Mouse (Mus musculus) frontal cortex, adult 2 months (tissue): ENCODE measurements at regions not wholly inside any gene's neighbourhood (a gene's known extent, or its start where the extent isn't known, plus 50 kb on each side); places are given as distances from the start of the nearest gene placed in this dataset.

Experiments
- DNase-seq, 2 experiments: peaks; one replicate each; pipeline ENCODE4 v3.0.0; 2022; ENCODE audit warnings: low spot score in 1 of 2; ENCODE audit errors: extremely low spot score in 1 of 2

DNA sequence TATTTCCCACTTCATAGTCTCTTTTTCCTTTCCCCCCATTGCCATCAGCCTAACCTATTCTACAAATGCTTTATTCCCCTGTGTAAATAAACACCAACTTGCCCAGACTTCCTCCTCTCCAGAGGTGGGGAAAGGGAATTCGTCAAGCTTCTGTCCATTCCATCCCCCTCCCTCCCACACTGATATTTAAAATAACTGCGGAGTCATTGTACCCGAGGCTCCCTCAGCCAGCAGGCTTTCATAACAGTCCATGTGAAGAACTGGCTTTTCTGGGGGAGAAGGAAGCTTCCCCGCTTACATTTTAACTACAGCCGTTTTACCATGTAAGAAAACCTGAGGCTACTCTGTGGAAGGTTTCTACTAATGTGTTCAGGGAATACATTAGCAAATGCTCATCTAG lies 193.1 kb upstream of the Cnksr2 start:
- peak; percentile 1 to 41 for DNase-seq

DNA sequence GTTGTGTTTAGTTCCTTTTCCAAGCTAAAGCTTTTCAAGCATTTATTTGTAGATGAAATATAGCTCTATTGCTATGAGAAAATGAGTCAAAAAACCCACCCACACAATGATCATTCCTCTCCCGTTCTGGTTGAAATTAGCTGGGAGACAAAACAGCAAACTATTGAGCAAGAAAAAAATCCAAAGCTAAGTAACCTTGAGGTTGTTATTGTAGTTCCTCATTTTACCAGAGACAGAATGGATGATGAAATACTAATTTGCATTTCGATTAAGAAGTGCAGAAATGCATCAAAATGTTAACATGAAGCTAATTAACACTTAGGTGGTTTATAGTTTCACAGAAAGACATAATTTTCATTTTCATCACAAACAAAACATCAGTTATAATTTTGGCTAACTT lies 166.1 kb upstream of the Cnksr2 start:
- DNase-seq: no peak

- DNase-seq: no peak
Measured at GRCm38 (mm10) chrX:158195536-158195935, 152.4 kb upstream of the Cnksr2 start.

DNA sequence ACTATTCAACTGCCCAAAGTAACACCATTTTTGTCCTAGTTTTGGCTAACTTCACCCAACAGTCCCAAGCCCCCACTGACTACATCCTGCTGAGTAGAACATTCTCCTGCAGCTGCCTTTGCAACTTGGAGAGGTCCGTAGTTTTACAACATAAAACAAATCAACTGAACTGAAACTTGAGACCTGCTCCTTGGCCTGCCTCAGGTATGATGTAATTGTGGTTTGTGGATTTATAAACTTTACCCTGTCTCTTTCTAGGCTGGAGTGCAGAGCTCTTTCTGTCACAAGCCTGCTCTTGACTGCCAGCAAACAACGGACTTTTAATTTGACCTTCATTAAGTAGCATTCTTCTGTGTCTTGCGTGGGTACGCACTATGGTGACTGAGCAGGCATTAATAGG lies 138.4 kb upstream of the Cnksr2 start:
- no peak for DNase-seq

DNA sequence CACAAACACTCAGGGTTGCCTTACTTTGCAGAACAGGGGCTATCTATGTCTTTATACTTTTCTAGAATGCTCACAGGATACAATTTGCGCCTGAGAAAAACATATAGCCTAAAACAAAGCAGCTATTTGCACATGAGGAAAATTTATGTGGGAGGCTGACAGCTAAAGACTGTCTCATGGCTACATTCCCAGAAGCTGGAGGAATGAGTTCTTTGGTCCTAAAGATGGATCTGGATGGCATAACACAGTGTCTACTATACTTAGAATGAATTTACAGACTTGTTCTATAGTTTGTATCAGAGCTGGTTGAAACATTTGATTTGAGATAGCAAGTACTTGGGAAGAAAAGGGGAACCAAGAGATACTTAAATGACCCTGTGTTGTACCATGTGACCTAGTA lies 137.3 kb upstream of the Cnksr2 start:
- peak; percentile 18 to 43 for DNase-seq

DNA sequence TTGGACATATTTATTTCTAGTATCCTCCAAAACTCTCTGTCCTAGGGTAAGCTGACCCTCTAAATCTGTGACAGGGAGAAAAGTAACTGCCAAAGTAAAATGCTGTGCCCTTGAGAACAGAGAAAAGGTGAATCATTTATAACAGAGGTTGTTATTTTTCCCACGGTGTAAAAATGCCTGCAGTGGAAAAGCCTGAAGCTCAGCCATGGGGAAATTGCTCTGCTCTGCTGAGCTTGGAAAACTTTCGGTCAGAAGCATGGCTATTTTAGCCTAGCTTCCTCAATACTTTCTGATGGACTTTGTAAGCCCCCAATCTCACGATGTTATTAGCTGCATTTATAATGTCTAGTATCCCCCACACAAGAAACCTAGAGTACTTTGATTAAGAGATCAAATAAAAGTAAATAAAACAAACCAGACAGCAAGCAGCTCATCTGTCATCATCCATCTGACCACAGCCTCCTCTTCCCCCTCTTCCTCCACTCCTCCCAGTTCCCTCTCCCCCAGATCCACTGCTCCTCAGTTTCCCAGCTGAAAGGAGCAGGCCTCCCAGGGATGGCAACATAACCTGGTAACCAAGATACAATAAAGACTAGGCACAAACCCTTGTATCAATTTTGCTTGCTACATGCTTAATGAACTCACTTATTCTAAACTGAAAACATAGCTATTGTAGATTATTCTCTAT lies 92.9 kb upstream of the Cnksr2 start:
- DNase-seq: no peak

GRCm38 (mm10) chrX:158133526-158133925 lies 90.4 kb upstream of the Cnksr2 start:
- DNase-seq: no peak
